Mouse (Mus musculus) inflammation-experienced regulatory T-cells, adult 16 weeks (primary cell): ENCODE results near the gene Usmg5. TPM values are rescaled to one million over a fixed set of nuclear protein-coding genes. Genes with fewer than 3 reads are reported as not detected.

ENCODE experiments used
- polyA plus RNA-seq: library from polyadenylated mRNA; unstranded; fragments of 100-300 nt; shearing (Covaris generic); gene quantifications from one replicate; pipeline ENCODE4 v1.2.1, GENCODE M21; 2017

Usmg5 gene
- 348 TPM for polyA plus RNA-seq

GRCm38 (mm10) chr19:47090550-47091156, at the start of gene Usmg5, which contains the start of gene Pdcd11:
Gene Usmg5 (minus strand): TSS chr19:47090647.
Gene Pdcd11 (plus strand): TSS chr19:47090768.

DNA sequence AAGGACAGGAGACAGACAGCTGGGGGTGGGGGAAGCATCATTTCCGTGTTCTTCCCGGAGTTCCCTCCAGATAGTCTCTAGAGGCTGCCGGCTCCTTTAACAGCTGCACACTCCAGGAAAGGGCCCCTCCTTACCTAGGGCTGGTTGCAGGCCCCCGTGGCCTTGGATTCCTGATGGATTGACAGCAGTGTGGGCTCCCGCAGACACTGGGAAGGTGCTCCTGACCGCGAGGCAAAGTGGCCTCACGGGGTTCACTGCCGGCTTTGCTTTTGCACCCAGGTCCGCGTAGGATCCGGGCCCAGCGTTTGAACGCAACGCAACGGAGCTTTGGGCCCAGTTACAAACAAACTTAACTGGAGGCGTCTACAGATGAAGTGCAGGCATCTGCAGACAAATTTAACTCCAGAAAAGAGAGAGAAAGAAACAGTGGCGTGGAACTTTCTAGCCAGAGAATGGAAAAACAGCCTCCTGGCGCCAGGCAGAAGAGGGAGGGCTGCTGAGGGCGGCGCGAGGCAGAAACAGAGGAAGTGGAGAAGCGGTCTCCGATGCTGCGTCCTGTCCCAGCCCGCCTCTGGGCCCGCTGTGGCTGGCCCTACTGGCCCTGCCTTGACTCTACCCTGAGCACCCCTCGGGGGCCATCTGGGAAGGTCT, 47.4 kb upstream of the Usmg5 start, which contains the start of gene Calhm2:
Gene Calhm2 (minus strand): TSS at position 524 of the 651 bp plus-strand sequence.

GRCm38 (mm10) chr19:47067096-47067882, 23.2 kb downstream of the Usmg5 start, which contains the start of gene Taf5:
Gene Taf5 (plus strand): TSS chr19:47067746.

GRCm38 (mm10) chr19:47050271-47051032, 40.0 kb downstream of the Usmg5 start, which contains the start of gene Pcgf6:
Gene Pcgf6 (minus strand): TSS chr19:47050906.

Other genes with a start within 250 kb of the Usmg5 start
- gene Ina, start 75.9 kb downstream of the Usmg5 start, polyA plus RNA-seq: not detected
- 62.8 TPM for gene Nt5c2, start 75.5 kb downstream of the Usmg5 start, polyA plus RNA-seq
- gene Pcgf6, start 39.7 kb downstream of the Usmg5 start, polyA plus RNA-seq: 8.7 TPM
- 1.5 TPM for gene Taf5, start 22.9 kb downstream of the Usmg5 start, polyA plus RNA-seq
- 26.4 TPM for gene Pdcd11, start 121 bp upstream of the Usmg5 start, polyA plus RNA-seq
- gene Calhm2, start 47.6 kb upstream of the Usmg5 start, polyA plus RNA-seq: 31.5 TPM
- gene Calhm1, start 53.6 kb upstream of the Usmg5 start, polyA plus RNA-seq: not detected
- not detected for gene Calhm3, start 67.1 kb upstream of the Usmg5 start, polyA plus RNA-seq
- gene Neurl1a, start 88.2 kb upstream of the Usmg5 start, polyA plus RNA-seq: not detected